Mouse (Mus musculus): Measurements from ENCODE around the gene Fbp1.

GRCm38 (mm10) chr13:62883925-62884324, 4.2 kb downstream of the Fbp1 start:
- TF ChIP-seq EP300 (optimal IDR thresholded peaks at IDR 0.05) (no peak), CTCF (IDR thresholded peaks at IDR 0.05; ENCODE audit: low read depth) (no peak)

Measured in stomach, postnatal 0 days (tissue).